Mouse (Mus musculus): ENCODE data around the gene Adck1. TPM values are rescaled to one million over a fixed set of nuclear protein-coding genes. Genes with fewer than 3 reads are reported as not detected.

The Adck1 gene
- total RNA-seq, 2 experiments from 2014 or later, result 25.5 to 27.3 TPM

DNA sequence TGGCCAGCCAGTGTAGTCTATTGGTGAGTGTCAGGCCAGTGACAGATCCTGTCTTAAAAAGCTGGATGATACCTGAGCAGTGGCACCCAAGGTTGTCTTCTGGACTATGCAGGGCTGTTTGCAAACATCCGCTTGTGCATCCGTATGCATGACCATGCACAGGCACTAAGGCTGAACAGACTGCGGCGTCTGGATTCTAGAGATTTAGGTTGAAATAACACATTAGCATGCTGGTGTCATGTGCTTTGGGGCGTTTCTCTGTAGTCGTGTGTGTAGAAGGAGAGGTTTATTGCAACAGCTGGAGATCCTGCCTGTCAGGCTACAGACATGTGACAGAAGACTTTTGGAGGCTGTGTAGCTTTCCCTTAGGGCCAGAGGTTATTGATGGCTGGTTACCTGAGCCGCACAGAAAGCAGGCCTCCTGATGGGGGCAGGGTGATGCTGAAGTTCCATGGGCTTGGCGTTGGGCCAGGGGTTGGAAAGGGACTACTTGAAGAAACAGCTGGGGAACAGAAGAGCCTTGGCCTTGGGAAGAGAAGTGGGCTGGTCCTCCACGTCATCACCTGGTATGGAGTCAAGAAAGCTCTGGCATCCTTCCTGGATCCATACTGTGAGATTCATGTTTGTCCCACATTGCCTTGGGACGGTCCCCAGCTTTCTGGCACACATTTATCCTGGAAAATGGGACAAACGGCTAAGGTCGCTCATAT is 59.7 kb downstream of the Adck1 start:
- DNase-seq (ENCODE audit: low spot score), result no peak
- intact Hi-C loops (cut with DNase I), result no loop called here

DNA sequence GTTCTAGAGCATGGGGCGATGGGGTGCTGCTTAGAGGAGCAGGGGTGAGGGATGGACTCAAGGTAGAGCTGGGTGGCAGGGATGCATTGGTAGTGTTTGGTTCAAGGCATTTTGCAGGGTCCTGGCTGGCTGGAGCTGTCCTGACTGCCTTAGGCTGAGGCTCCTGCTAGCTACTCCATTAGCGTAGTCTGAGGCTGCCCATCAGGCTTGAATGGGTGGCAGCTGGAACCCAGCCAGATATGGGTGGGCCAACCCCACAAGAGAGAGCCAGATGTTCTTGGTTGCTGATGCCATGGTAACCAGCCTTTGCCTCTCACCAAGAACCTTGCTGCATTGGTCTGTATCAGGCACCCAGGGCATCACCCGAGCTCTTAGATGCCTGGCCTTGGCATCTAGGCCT is 66.6 kb downstream of the Adck1 start:
- intact Hi-C loops (cut with DNase I), result no loop called here

DNA sequence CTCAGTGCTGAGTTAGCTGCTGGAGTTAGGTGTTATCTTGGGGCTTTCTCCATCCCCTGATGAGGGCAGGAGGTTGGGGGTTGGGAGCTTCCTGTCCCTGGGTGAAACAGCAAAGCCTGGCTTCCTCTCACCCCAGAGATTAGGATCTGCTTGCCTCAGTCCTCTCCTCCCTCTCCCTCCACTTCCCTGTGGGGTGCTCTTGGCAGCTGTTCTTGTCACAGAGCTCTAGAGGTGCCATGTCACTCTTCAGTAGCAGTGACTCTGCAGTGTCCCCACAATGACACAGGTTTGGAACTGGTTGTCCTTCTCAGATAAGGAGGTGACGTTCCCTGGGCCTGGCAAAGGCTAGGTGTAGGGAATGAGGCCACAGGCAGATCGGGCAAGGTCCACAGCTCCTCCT is 68.4 kb downstream of the Adck1 start:
- no peak for DNase-seq (ENCODE audit: low spot score)
- intact Hi-C loops (cut with DNase I), result no loop called here

More for the DNA sequence above, 66.6 kb downstream of the Adck1 start:
- DNase-seq (ENCODE audit: low spot score), result no peak

DNA sequence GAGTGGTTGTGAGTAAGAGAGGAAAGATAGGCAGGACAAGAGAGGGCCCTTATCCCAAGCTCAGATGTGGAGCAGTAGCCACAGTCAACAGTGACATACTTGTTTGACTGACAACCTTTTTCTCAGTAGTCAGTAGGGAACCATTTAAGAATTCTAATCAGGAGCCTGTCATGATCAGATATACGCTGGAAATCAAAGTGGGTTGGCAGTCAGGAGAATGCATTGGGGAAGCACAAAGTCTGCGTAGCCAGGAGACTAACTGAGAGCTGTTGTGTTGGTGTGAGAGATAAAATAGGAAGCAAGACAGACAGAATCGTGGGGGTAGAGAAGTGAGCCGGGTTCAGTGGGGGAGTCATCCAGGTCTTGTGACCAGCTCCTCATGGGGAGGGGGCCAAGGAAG is 71.9 kb downstream of the Adck1 start:
- intact Hi-C loops (cut with DNase I), result no loop called here
- no peak for DNase-seq (ENCODE audit: low spot score)

DNA sequence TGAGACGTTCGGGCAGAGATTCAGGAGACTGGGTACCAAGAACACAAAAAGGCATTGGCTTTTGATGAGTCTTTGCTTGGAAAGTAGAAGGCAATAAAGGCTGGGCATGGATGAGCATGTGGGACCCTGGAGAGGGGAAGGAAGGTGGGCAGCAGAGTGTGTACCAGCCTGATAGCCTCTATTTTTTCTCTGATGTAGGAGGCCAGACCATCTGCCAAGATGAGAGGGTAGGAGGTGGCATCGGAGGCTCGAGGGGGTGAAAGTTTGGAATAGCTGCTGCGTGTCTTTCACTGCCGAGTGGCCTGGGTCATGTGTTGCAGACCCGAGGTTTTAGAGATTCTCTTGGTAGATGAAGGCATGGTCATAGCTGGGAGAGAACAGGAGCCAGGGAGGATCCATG is 72.8 kb downstream of the Adck1 start:
- intact Hi-C loops (cut with DNase I), result no loop called here

DNA sequence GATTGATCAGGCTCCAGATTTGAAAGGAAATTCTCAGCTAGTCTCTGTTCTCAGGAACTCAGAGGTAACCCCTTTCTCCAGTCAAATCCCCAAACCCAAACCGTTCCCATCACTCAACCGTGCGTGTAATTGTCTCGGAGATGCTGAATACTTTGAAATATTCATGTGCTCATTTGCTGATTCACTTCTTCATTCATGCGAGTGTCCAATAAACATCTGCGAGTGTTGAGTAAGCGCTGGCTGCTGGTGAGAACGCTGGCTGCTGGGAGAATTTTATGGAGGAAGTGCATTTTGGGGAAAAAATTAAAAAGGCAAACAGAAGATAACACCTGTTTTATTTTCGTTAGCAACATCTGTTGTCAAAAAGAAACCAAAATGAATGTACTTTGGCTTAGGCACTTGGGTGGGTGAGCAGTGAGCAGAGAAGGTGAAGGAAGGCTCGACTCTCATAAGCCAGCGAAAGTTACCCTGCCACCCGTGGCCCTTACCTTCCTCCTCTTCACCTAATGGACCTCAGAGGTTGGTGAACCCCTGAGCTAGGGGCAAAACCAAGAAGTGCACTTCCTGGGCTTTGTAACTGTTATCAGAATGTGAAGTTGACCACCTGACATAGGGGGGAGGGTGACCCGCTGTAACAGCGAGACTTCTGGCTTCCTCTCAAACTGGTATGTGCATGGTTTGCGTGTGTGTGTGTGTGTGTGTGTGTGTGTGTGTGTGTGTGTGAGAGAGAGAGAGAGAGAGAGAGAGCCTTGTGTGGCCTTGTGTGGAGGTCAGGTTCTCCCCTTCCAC is 76.8 kb downstream of the Adck1 start:
- intact Hi-C loops (cut with DNase I), result no loop called here
- no peak for DNase-seq (ENCODE audit: low spot score)

More for the DNA sequence above, 72.8 kb downstream of the Adck1 start:
- DNase-seq (ENCODE audit: low spot score), result no peak

DNA sequence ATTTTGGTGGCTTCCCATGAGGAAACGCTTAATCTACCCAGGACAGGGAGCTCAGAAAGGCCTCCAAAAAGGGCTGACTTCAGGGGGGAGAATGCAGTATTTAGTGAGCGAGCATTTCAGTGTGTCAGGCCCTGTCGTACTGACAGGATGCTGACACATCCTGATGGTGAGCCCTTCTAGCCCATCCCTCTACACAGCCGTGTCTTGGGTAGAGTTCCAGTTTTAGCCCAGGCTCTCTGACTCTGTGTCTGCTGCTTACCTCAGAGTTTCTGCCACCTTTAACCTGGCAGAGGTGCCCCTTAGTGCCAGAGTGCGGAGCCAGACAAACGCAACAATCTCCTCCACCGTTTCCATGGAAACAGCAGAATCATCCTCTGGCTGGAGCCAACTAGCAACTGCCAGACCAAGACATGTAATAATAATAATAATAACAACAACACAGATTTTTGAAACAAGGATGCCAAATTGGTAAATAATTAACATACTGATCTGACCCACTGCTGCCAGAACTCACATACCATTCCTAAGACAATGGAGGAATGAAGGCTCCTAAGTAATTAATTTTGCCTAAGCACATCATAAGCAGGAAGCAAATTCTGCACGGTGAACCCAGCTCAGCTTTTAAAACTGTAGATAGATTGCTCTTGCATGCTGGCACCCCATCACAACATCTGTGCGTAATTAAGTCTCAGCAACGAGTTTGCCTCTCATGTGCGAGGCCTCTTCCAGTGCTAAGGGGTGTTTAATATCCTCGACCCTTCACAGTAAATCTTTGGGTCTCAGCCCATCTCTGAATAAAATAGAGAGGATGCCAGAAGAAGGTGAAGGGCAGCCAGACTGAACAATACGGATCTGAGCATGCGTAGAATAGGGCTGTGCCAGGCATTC is 81.8 kb downstream of the Adck1 start:
- intact Hi-C loops (cut with DNase I), result no loop called here
- no peak for DNase-seq (ENCODE audit: low spot score)

DNA sequence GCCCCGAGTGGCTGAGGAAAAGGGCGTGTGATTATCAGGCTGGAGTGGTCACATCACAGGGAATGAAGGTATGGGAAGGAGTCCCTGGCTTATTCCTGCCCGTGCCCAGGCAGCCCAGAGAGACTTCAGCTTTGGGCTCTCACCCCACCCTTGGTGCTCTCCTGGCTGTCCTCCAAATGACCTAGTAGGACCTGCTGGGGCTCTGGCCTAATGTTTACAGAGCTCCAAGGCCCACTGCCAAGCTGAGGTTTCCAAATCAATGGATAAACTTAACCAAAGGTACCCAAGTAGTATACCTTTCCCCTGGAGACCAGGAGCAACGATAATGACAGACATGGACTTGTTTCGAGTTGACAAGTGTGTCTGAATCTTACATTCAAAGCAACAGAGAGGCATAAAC is 83.7 kb downstream of the Adck1 start:
- intact Hi-C loops (cut with DNase I), result no loop called here
- no peak for DNase-seq (ENCODE audit: low spot score)

DNA sequence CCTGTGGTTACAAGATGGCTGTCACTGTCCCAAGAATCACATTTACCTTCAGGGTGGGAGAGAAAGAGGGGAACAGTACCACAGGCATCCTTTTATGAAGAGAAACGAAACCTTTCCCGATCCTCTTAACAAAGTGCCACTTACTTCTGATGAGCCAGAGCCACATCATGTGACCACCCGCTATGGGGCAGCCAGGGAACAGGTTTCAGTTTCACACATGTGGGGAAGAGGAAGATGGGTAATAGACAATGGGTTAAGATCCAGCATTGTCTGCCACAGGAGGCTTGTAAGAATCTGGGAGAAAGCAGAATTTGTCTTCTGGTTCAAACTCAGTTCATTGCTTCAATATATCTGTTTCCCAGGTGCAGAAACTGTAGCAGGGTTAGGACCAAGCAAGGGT is 85.1 kb downstream of the Adck1 start:
- intact Hi-C loops (cut with DNase I), result no loop called here
- DNase-seq (ENCODE audit: low spot score), result no peak

DNA sequence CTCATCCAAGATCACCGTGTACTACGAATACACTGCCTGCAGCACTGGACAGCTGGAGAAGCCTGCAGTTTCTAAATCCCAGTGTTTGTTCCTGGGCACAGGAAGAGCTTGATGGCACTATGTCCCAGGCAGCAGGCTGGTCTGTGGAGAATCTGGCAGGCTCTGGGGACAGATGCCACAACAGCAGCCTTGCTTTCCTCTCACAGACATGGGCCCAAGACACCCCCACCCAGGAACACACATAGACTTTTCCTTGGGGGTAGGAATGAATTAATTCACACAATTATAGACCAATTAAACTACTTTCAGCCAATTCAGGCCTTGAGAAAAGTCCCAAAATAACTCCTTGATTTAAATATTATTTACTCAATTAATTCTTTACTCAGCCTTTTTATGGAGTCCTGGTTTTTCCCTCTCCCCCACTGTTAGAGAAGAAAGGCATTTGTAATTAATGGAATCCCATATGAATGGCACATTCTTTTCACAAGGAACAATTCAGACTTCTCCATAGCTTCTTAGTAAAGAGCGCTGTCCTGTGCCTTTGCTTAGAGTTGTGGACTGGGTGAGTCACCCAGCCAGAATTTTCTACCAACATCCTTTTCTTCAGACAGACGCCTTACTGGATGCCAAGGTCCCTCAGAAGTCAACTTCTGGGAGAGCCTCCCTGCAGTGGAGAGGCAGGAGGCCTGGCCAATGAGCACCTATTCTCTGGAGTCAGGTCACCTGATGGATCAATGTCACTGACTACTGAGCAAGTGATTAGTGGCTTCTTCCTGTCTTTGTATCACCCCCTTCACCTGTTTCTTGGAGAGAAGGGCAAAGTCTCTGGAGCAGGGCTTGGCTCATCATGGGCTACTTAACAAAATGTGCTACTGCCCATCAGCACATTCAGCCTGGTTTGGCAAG is 90.6 kb downstream of the Adck1 start:
- intact Hi-C loops (cut with DNase I), result no loop called here
- DNase-seq (ENCODE audit: low spot score), result no peak

DNA sequence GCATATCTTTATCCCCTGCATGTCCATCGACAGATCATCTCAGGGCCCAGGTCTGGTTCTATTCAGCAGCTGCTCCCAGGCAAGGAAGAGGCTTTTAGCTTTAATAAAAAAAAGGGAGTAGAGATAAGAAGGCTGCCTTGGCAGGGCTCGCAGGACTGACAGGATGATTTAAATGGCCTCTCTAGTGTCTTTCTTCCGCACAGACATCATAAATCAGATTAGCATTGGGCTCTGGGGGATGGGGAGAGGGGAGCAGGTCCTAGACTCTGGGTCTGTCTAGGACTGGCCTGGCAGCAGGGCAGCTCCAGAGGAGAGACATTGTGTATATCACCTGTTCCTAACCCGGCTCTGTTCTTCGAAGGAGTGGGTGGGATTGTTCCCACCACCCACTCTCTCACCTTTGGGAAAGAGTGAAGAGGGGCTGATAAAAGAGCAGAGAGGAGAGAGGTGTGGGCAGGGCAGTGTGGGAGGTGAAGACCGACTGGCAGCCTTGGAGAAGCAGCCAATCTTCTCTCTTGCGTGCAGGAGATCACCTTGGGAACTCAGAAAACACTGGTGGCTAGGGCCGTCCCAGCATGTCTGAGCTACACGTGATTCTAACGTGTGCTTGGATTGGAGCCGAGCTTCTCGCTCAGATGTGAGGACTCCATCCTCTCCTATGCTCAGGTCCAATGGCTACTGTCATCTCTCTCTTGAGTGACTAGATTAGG is 94.5 kb downstream of the Adck1 start:
- DNase-seq (ENCODE audit: low spot score), result no peak
- intact Hi-C loops (cut with DNase I), result no loop called here

DNA sequence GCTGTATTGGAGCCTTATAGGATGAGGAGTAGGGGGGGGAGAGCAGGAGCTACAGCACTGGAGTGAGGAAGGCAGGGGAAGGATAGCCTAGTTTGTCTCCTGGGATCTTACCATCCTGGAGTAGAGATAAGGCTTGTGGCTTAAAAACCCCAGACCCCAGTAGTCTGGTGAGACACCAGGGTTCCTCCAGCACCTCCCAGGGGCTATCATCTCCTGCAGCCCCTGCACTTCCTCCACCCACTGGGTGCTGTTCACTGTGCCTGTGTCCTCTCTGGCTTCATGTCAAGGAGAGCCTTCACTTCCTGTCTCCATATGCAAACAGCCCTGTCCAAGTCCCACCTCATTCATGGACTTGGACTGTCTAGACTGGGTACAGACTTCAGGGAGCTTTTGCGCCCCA is 96.7 kb downstream of the Adck1 start:
- intact Hi-C loops (cut with DNase I), result no loop called here
- DNase-seq (ENCODE audit: low spot score), result no peak

DNA sequence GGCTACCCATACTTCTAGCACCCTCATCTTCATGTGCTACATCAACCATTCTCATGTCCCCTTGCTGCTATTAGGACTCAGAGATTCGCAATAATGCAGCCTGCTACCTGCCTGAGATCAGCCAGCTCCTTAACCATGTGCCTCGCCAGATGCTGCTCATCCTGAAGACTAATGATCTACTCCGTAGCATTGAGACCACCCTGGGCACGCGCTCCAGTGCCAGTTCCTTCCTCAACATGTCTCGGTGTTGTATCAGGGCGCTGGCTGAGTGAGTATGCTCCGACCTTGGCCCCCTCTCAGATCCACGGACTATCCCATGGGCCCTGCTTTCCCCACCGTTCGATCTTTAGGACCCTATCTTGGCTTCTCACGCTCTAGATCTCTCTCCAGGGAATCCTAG is 98.6 kb downstream of the Adck1 start:
- intact Hi-C loops (cut with DNase I), result no loop called here
- no peak for DNase-seq (ENCODE audit: low spot score)

DNA sequence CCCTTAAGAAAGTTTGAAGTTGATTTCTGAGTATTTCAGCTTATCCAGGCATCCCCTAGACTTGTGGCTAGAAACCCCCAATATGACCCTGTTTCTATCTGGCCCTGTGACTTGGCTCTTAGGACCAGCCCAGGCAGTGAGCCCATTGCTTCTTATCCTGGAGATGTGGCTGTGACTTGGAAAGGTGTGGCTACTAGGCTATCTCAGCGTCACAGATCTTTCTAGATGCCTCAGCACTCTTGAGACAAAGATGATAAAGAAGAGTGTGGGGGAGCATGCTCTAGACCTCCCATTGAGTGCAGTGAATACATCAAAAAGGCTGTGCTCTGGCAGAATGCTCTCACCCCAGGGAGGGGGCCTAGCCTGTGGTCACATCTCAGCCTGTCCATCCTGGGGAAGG is 99.1 kb downstream of the Adck1 start:
- intact Hi-C loops (cut with DNase I), result no loop called here
- DNase-seq (ENCODE audit: low spot score), result no peak

DNA sequence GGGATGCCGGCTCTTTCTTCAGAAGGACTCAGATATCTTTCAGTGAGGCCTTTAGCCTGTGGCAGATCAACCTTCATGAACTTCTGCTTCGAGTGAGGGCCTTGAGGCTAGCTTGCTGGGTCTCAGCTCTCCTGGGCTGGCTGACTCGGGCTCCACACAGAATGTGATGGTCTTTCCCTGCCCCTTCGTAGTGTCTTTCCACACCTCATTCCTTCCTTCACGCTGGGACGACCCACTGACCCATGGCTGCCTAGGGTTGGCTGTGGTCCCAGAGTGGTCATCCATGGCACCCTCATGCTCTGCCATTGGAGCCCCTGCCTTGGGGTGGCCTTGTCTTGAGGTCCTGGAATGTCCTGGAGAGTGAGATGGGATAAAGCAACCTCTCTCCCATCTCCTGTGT is 100.7 kb downstream of the Adck1 start:
- no peak for DNase-seq (ENCODE audit: low spot score)
- intact Hi-C loops (cut with DNase I), result no loop called here

DNA sequence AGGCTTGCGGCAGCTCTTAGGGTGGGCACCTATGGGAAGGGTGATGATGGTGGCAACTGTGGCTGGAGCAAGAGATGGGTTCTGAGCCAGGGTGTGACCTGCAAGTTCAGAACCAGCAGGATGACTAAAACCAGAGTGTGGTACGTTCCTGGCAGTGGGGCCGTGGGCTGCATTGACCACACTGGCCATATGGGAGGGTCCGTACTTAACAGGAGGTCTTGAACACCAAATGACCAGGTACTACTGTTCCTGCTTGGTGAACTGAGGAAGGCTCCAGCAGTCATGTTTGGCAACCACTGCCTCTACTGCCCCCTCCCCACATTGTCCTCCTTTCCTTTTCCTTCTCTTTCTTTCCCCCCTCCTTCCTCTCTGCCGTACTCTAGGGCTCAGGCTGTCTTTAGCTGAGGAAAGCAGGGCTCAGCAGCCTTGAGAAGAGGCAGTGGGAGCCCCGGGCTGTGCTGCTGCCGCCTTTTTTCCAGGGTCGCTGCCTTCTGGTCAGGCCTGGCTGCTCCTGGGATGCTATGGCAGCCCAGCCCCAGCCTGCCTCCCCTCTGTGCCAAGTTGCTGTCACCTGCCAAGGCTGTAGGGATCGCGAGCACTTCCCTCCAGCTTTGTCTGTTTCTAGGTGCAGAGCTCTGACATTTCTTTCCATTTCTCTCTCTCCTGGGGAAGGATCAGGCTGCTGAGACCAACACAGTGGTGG is 103.4 kb downstream of the Adck1 start:
- intact Hi-C loops (cut with DNase I), result no loop called here

DNA sequence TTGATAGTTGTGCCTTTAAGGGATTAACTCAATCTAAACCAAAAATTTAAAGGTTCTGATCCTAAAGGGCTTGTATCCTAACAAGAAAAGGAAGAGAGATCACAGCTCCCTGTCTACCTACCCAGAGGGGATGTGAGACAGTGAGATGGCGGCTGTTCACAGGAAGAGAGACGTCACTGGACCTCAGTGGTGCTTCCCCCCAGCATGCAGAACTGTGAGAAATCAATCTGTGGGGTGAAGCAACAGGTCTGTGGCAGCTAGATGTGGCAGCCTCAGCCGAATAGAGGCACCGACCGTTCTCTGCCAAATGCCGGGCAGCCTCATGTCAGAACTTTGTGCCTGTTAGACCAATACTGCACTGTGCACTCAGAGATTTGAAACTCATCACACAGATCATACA is 106.4 kb downstream of the Adck1 start:
- intact Hi-C loops (cut with DNase I), result no loop called here
- DNase-seq (ENCODE audit: low spot score), result no peak

More for the DNA sequence above, 103.4 kb downstream of the Adck1 start:
- DNase-seq (ENCODE audit: low spot score), result no peak

DNA sequence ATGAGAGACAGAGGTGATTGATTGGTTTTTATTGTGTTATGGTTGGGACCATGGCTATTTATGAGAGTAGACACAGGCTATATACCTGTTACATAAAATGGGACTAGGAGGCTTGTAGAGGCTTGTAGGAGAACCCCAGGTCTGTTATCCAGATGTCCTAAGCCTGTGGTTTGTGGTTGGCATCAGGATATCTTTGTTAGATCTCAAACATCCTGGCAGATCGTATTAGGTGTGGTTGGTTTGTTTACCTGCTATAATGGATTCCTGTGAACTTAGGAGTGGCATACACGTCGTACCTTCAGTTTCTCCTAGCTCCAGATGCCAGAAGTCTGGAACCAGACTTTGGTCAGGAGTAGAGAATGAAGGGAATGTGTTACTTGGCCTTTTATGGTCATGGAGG is 106.9 kb downstream of the Adck1 start:
- intact Hi-C loops (cut with DNase I), result no loop called here
- no peak for DNase-seq (ENCODE audit: low spot score)
